Mouse (Mus musculus): ENCODE data around the gene Wt1.

Wt1 gene

DNA sequence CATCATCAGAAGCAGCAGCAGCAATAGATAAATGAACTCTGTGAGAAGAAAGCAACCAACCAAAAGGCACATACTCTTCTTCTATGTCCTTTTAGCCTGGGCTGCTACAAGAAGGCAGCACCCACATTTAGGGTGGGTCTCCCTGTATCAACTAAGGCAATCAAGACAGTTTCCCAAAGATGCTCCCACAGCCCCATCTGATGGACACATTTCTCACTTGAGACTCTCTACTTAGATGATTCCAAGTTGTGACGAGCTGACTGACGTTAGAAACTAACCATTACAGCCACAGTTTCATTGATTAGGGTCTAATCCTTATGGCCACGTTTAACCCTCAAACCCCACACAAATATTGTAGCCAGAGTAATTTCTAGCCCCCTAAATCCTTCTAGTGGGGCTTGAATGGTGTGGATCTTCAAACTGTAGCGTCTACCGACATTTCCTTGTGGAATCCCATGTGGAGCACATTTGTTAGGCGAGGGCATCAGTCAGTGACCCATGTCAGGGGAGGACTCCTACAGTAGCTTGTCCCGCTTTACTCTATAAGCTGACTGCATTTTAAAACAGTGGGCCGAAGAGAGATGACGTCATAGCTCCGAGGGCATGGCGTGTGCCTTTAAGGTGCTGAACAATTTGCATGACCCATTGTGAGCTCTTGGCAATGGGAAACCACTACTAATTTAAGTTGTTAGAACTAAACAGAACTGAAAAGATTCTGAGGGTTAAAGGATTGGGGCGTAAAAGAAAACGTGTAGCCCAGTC is 59.6 kb downstream of the Wt1 start:
- DNase-seq (ENCODE audit: low spot score): no peak

DNA sequence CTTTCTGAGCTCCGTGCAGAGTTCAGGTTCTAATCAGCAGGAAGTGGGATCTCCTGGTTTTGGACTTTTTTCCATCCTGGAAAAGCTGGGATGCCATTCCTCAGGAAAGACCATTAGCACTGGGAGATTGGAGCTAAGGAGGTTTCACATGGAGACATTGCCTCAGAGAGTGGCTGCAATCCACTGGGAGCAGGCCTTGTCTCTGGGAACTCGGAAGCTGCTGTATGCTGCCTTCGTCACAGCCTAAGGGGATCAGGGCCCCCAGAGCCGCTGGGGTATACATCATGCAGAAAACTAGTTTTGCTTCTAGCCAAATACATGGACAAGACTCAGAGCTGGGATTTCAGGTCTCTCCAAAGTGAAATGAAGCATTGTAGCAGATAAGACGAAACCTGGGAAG is 60.3 kb downstream of the Wt1 start:
- no peak for DNase-seq (ENCODE audit: low spot score)

GRCm38 (mm10) chr2:105188182-105188581 is 61.9 kb downstream of the Wt1 start:
- DNase-seq (ENCODE audit: low spot score): no peak

DNA sequence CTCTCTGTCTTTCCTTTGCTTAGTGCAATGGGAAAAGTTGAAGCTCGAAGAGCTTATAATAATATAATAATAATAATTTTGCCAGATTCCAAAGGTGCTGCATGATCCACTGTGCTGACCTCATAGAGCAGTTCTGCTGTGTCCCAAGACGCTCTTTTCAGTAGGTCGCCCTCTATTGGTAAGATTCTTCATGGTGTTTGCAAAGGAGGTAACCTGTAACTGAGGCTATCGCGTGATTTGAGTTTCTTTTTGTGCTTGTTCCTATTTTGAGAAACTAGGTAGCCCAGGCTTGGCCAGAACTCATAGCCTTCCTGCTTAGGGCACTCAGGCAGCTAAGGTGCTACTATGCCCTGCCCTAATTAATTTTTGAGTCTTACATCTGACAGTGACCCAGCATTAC is 63.0 kb downstream of the Wt1 start:
- no peak for DNase-seq (ENCODE audit: low spot score)

DNA sequence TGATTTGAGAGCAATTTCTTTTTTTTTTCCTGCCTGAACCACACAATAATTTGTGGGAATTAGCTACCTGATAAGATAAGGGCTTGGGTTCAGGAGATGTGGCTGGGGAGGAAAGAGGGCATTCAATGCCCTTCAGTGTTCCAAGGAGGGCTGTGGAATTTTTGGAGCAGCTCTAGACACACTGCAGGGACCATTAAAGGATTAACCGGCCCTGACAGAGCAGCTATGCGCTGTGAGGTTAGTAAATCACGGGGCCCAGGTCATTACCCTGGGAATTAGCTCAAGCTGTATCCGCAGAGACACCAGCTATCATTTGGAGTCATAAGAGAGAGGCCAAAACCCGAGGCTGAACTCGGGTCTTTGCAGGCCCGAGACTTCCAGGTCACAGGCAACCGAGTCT is 73.8 kb downstream of the Wt1 start:
- no peak for DNase-seq (ENCODE audit: low spot score)

DNA sequence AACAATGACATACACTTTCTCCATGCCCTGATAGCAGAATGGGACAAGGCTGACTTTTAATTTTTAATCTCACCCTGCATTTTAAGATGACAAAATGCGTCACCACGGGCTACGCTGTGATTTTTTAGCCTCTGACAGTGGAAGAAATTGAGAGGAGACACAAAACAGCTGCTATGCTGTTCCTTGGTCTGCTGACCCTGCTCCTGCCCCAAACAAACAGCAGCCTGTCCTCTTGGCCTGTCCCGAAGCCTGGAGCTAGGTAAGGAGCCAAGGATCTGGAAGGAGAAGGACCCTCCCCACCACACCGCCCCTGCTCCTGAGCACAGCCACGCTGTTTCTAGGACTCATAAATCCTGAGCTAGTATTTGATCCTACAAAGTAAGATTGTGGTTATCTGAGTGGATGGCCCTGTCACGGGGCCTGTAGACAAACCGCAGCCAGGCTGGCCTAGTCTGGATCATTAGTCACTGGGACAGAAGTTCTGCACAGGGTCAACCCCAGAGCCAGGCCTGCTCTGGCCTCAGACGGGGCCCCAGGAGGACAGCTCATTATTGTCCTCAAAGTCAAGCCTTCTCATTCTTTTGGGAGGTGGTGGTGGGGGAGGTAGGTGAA is 80.3 kb downstream of the Wt1 start:
- DNase-seq (ENCODE audit: low spot score): no peak

DNA sequence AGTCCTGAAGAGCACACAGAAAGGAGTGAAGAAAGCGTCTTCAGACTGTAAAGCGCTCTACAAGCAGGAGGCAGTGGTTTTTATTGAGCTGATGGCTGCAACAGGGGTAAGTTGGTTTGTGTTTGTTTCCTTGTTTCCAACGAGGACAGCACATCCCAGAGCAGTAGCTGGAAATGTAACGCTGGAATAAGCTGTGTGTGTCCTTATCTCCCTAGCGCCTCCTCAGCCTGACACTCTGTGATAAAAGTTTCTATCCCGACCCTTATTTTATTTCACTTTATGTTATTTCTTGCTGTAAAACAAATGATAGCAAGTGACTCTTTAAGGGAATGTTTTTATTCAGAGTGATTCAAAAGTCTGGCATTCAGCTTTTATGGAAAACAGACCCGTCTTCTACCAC is 86.5 kb downstream of the Wt1 start:
- no peak for DNase-seq (ENCODE audit: low spot score)

DNA sequence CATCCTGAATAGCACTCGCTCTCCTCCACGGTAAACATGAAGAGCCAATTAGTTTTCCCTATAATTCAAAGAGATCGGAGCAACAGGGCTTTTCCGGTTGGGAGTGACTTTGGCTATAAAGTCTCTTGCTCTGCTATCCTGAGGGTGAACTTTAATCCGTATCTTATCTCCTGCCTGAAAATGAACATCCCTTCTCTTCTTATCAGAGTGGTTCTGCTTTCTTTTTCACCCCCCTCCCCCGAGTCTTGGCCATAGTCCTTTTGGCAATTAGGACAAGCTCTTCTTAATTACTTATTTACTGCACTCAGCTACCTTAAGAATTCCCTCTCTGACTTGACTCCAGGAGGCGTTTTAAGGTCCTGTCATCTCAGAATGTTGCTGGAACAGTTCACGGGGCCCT is 89.6 kb downstream of the Wt1 start:
- DNase-seq (ENCODE audit: low spot score): no peak

DNA sequence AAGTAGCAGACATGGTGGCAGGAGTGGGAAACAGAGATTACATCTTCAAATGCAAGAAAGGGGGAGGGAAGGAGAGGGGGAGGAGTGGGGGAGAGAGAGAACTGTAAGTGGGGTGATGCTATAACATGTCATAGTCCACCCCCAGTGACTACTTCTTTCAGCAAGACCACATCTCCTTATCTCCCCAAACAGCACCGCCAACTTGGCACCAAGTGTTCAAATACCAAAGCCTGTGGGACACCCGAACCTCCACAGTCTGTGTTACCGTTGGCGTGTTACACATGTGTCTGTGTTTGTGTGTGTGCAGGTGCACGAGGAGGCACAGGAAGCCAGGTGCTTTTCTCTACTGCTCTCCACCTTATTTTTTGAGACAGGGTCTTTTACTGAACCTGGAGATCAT is 92.9 kb downstream of the Wt1 start:
- no peak for DNase-seq (ENCODE audit: low spot score)

- DNase-seq (ENCODE audit: low spot score): no peak
Observed at GRCm38 (mm10) chr2:105219664-105220063, 93.3 kb downstream of the Wt1 start.

DNA sequence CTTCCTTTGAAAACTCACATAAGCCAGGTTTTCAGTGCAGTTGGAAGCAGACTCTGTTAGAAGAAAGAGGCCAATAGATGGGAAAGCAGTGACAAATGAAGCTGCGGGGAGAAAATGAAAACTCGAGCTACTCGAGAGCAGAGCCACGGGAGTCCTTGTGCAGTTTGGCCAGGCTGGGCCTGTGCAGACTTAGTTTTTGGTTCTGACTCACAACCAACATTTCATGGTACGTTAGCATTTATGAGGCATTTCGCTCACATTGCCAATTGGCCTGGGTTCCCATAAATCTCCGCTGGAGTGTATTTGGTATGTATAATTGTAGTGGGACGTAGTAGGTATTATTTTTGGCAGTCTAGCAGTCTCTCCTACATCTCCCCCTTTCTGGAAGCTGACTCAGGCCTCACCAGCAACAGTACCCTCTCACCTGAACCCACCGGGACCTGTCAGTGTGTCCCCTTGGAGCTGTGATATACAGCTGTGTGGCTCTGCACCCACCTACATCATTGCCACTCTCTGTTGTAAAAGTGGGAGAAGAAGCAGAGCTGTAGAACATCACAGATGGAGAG is 94.5 kb downstream of the Wt1 start:
- DNase-seq (ENCODE audit: low spot score): no peak
